Mouse (Mus musculus) cortical plate, adult 2 months (tissue): Measurements from ENCODE around the gene Angel2.

Source experiments
- CTCF ChIP-seq: fragments of 200-500 bp; IDR thresholded peaks from 2 replicates; pipeline ENCODE4 v1.5.1; 2011; ENCODE audit warnings: mild to moderate bottlenecking, control low read depth, low read length; ENCODE audit not compliant: insufficient read depth; ENCODE audit errors: extremely low read depth
- POLR2A ChIP-seq: fragments of 200-500 bp; IDR thresholded peaks from 2 replicates; pipeline ENCODE4 v1.6.1; 2011; ENCODE audit warnings: mild to moderate bottlenecking, low read length, control low read depth; ENCODE audit not compliant: insufficient read depth; ENCODE audit errors: extremely low read depth

DNA sequence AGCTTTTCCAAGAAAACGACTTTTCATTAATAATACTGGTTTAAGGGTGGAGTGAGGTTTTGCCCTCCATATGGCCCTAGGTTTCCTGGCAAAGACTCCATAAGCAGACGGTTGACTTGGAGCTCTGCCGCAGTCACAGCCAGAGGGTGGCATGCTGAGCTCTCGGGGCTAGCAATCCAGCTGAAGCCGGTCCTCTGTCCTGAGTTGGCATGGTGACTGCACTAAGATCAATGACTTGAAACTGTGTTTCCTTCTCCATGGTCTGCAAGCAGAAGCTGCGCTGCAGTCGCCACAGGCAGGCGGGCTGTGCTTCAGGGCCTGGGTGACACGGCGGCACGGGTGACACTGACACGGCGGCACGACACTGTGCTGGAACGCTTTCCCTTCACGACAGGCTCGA, 23.9 kb downstream of the Angel2 start:
- no peak for TF ChIP-seq CTCF
- no peak for TF ChIP-seq POLR2A
